In genomic region chr15:8615511-8616224, GRCm38 (mm10) we compare ENCODE assay signal across 19 mouse cellular contexts.
DNase-seq lines count a peak whose midpoint lies in the region; ATAC-seq and TF ChIP-seq lines count a peak whose summit lies in the region.
"Had no signal": no experiment of that assay in that cellular context is flagged by ENCODE, and none has a peak within 500 bp of the region (broad histone marks: within the 10 kb centered on the region; RNA-seq: fewer than 3 reads in every experiment).

No protein-coding gene starts in this region.

- no peaks in the 10 kb centered on the region for H3K9me3 ChIP-seq in heart, embryonic 16.5 days (replicated peaks; ENCODE audit: control insufficient read depth, low read length)
- H3K9me3 ChIP-seq: embryonic facial prominence, embryonic 12.5 days; midbrain, embryonic 12.5 days; neural tube, embryonic 13.5 days had no signal

- no peak overlapping the region for H3K9ac ChIP-seq in heart, adult 2 months (ENCODE audit: low read depth, low read length)
- H3K9ac ChIP-seq in heart, embryonic 16.5 days (ENCODE audit: low read length) = no peak overlapping the region
- H3K9ac ChIP-seq: embryonic facial prominence, embryonic 12.5 days; liver, postnatal 0 days; midbrain, embryonic 12.5 days; neural tube, embryonic 13.5 days had no signal

- no peak for TF ChIP-seq CTCF in heart, adult 2 months (IDR thresholded peaks at IDR 0.05)
- TF ChIP-seq CTCF in brain, embryonic 14.5 days (IDR thresholded peaks at IDR 0.05; ENCODE audit: borderline replicate concordance, extremely low read depth, insufficient read depth, insufficient read length) = no peak

- H3K4me3 ChIP-seq in heart, adult 2 months = no peak overlapping the region
- no peak overlapping the region for H3K4me3 ChIP-seq in heart, embryonic 16.5 days (ENCODE audit: low read length)
- H3K4me3 ChIP-seq: embryonic facial prominence, embryonic 12.5 days; midbrain, embryonic 12.5 days; neural tube, embryonic 13.5 days had no signal

- no peaks in the 10 kb centered on the region for H3K36me3 ChIP-seq in heart, adult 2 months (ENCODE audit: control insufficient read depth, insufficient read depth, low read length)
- H3K36me3 ChIP-seq in heart, embryonic 16.5 days (ENCODE audit: control insufficient read depth, insufficient read depth) = no peaks in the 10 kb centered on the region
- H3K36me3 ChIP-seq: embryonic facial prominence, embryonic 12.5 days; midbrain, embryonic 12.5 days; neural tube, embryonic 13.5 days had no signal

- no peaks in the 10 kb centered on the region; the same call in 1 of the 2 replicates for H3K4me1 ChIP-seq in heart, adult 2 months (ENCODE audit: control insufficient read depth, insufficient read depth, low read length)
- peaks cover 17% of the 10 kb centered on the region for H3K4me1 ChIP-seq in heart, embryonic 16.5 days (ENCODE audit: control insufficient read depth, insufficient read depth, low read length)
- H3K4me1 ChIP-seq: embryonic facial prominence, embryonic 12.5 days; midbrain, embryonic 12.5 days; neural tube, embryonic 13.5 days had no signal

- no peaks in the 10 kb centered on the region for H3K27me3 ChIP-seq in heart, adult 2 months (ENCODE audit: control insufficient read depth, insufficient read depth, low read length)
- no peaks in the 10 kb centered on the region for H3K27me3 ChIP-seq in heart, embryonic 16.5 days (ENCODE audit: control insufficient read depth, insufficient read depth, low read length)
- H3K27me3 ChIP-seq: embryonic facial prominence, embryonic 12.5 days; midbrain, embryonic 12.5 days; neural tube, embryonic 13.5 days had no signal

- no peak for TF ChIP-seq EP300 in heart, adult 2 months (IDR thresholded peaks at IDR 0.05; ENCODE audit: insufficient read depth, low read depth, low read length)

- no peaks in the 10 kb centered on the region for H3K79me2 ChIP-seq in heart, adult 2 months (replicated peaks; ENCODE audit: control insufficient read depth, insufficient read depth, low read length)

- DNase-seq in adrenal gland, postnatal 14 days = peak; percentile 17
- no peak for DNase-seq in adrenal gland, adult 18-20 months (ENCODE audit: low spot score in 2 of 2)
- peak in 1 of 2 experiments; percentile 33 for DNase-seq in heart, adult 2 months
- no peak for DNase-seq in heart, postnatal 25 days (ENCODE audit: low spot score)
- DNase-seq in brain, embryonic 14.5 days (ENCODE audit: low read depth) = peak; percentile 34
- DNase-seq in right cerebral cortex, postnatal 4 days = no peak
- no peak for DNase-seq in urinary bladder, postnatal 10 days (ENCODE audit: low spot score)
- DNase-seq: cerebellum, adult 9-10 months; gastrocnemius, postnatal 14 days; kidney, adult 18-20 months; kidney, postnatal 14 days; liver, postnatal 0 days; lung, postnatal 10 days; spleen, adult 18-20 months; thymus, adult 18-20 months had no signal

- ATAC-seq in heart, embryonic 16.5 days (replicated peaks; ENCODE audit: extremely low read depth, insufficient read depth, low FRiP score) = peak; percentile 82
- ATAC-seq: liver, postnatal 0 days had no signal

- no peak for TF ChIP-seq POLR2A in heart, adult 2 months (IDR thresholded peaks at IDR 0.05; ENCODE audit: insufficient read depth, low read depth, low read length)
- TF ChIP-seq POLR2A in brain, embryonic 14.5 days (IDR thresholded peaks at IDR 0.05; ENCODE audit: borderline replicate concordance, extremely low read depth, insufficient read depth, insufficient read length, poor library complexity, severe bottlenecking) = no peak

- H3K27ac ChIP-seq in heart, adult 2 months = peak overlapping the region; percentile 41
- peak overlapping the region; percentile 57 for H3K27ac ChIP-seq in heart, embryonic 16.5 days (ENCODE audit: low read length)
- H3K27ac ChIP-seq: embryonic facial prominence, embryonic 12.5 days; midbrain, embryonic 12.5 days; neural tube, embryonic 13.5 days had no signal

- intact Hi-C loops in heart, adult 2 months (cut with DNase I) = no loop called here
- intact Hi-C loops in heart, postnatal 25 days (cut with DNase I) = no loop called here

- WGBS in heart, adult 2 months = 63% methylated on average over 11 of the region's 11 CpGs
- 63% methylated on average over 11 of the region's 11 CpGs for WGBS in heart, embryonic 16.5 days

- peak overlapping the region; percentile 14; the same call in 1 of the 2 replicates for H3K4me2 ChIP-seq in heart, embryonic 16.5 days (ENCODE audit: low read depth, low read length)
- H3K4me2 ChIP-seq: embryonic facial prominence, embryonic 12.5 days; midbrain, embryonic 12.5 days; neural tube, embryonic 13.5 days had no signal

Comparison
In these comparisons a context has a peak if more than half of its experiments do, and no peak if none do; other contexts are left out.
1. DNase-seq: peak in adrenal gland, postnatal 14 days (single experiment) and brain, embryonic 14.5 days (single experiment); none in adrenal gland, adult 18-20 months (0 of 2), heart, postnatal 25 days (single experiment), right cerebral cortex, postnatal 4 days (single experiment) and urinary bladder, postnatal 10 days (single experiment).